In genomic region chr5:51989396-51989795, GRCm38 (mm10) we compare ENCODE assay signal across 18 mouse cellular contexts.
DNase-seq lines count a peak whose midpoint lies in the region; ATAC-seq and TF ChIP-seq lines count a peak whose summit lies in the region.
"Had no signal": no experiment of that assay in that cellular context is flagged by ENCODE, and none has a peak within 500 bp of the region (broad histone marks: within the 10 kb centered on the region; RNA-seq: fewer than 3 reads in every experiment).

No protein-coding gene starts in this region.

- 0 out of 2 replicates have a peak, but pooled peaks have one; percentile 43 for ATAC-seq in hindbrain, postnatal 0 days
- no peak for ATAC-seq in hindbrain, embryonic 16.5 days
- ATAC-seq: forebrain, postnatal 0 days; intestine, embryonic 15.5 days had no signal

- H3K9ac ChIP-seq in hindbrain, postnatal 0 days (replicated peaks; ENCODE audit: low read length), result no peak overlapping the region
- no peak overlapping the region for H3K9ac ChIP-seq in hindbrain, embryonic 16.5 days (ENCODE audit: low read depth, low read length)
- H3K9ac ChIP-seq: embryonic facial prominence, embryonic 12.5 days; forebrain, embryonic 12.5 days; forebrain, postnatal 0 days; heart, embryonic 12.5 days; intestine, embryonic 15.5 days had no signal

- peak; percentile 32 for DNase-seq in hindbrain, postnatal 0 days (ENCODE audit: low spot score)
- peak; percentile 51 for DNase-seq in retina, embryonic 14.5 days (ENCODE audit: low spot score)
- DNase-seq in retina, postnatal 1 day, result no peak
- peak; percentile 26 for DNase-seq in brain, embryonic 14.5 days (ENCODE audit: low read depth)
- DNase-seq in heart, adult 18-20 months, result no peak
- no peak for DNase-seq in layer of hippocampus, adult 8-10 months (ENCODE audit: low spot score in 2 of 2)
- DNase-seq: adrenal gland, postnatal 10 days; cerebellum, adult 11-12 months; cerebellum, adult 9-10 months; cerebellum, postnatal 25 days; forebrain, postnatal 0 days; gastrocnemius, postnatal 14 days had no signal

- TF ChIP-seq POLR2A in brain, embryonic 14.5 days (IDR thresholded peaks at IDR 0.05; ENCODE audit: borderline replicate concordance, extremely low read depth, insufficient read depth, insufficient read length, poor library complexity, severe bottlenecking), result no peak

- no peaks in the 10 kb centered on the region for H3K36me3 ChIP-seq in hindbrain, postnatal 0 days (ENCODE audit: insufficient read depth, low read length)
- H3K36me3 ChIP-seq in hindbrain, embryonic 16.5 days (ENCODE audit: control insufficient read depth, insufficient read depth, low read length), result no peaks in the 10 kb centered on the region
- H3K36me3 ChIP-seq: embryonic facial prominence, embryonic 12.5 days; forebrain, embryonic 12.5 days; heart, embryonic 12.5 days; hindbrain, embryonic 10.5 days; intestine, embryonic 15.5 days had no signal

- H3K9me3 ChIP-seq in hindbrain, postnatal 0 days (ENCODE audit: low read length), result no peaks in the 10 kb centered on the region
- no peaks in the 10 kb centered on the region for H3K9me3 ChIP-seq in hindbrain, embryonic 16.5 days (ENCODE audit: control insufficient read depth, low read length)
- H3K9me3 ChIP-seq: embryonic facial prominence, embryonic 12.5 days; forebrain, embryonic 12.5 days; heart, embryonic 12.5 days; hindbrain, embryonic 10.5 days; intestine, embryonic 15.5 days had no signal

- no peak for TF ChIP-seq CTCF in hindbrain, postnatal 0 days (IDR thresholded peaks at IDR 0.05; ENCODE audit: low read depth)
- no peak for TF ChIP-seq CTCF in brain, embryonic 14.5 days (IDR thresholded peaks at IDR 0.05; ENCODE audit: borderline replicate concordance, extremely low read depth, insufficient read depth, insufficient read length)

- WGBS in hindbrain, postnatal 0 days, result 29% methylated on average over 4 of the region's 4 CpGs
- 25% methylated on average over 4 of the region's 4 CpGs for WGBS in hindbrain, embryonic 16.5 days

- H3K27me3 ChIP-seq in hindbrain, postnatal 0 days (ENCODE audit: insufficient read depth, low read length), result no peaks in the 10 kb centered on the region
- H3K27me3 ChIP-seq in hindbrain, embryonic 16.5 days (replicated peaks; ENCODE audit: control insufficient read depth, insufficient read depth, low read length), result no peaks in the 10 kb centered on the region
- H3K27me3 ChIP-seq: embryonic facial prominence, embryonic 12.5 days; heart, embryonic 12.5 days; intestine, embryonic 15.5 days had no signal

- H3K4me3 ChIP-seq in hindbrain, postnatal 0 days (ENCODE audit: low read length), result no peak overlapping the region
- no peak overlapping the region for H3K4me3 ChIP-seq in hindbrain, embryonic 16.5 days (ENCODE audit: low read length)
- H3K4me3 ChIP-seq: embryonic facial prominence, embryonic 12.5 days; forebrain, embryonic 12.5 days; heart, embryonic 12.5 days; hindbrain, embryonic 10.5 days; intestine, embryonic 15.5 days had no signal

- no peak overlapping the region for H3K4me2 ChIP-seq in hindbrain, postnatal 0 days (ENCODE audit: low read depth, low read length)
- no peak overlapping the region for H3K4me2 ChIP-seq in hindbrain, embryonic 16.5 days (ENCODE audit: low read length)
- H3K4me2 ChIP-seq: embryonic facial prominence, embryonic 12.5 days; forebrain, embryonic 12.5 days; heart, embryonic 12.5 days; intestine, embryonic 15.5 days had no signal

- no peaks in the 10 kb centered on the region for H3K4me1 ChIP-seq in hindbrain, postnatal 0 days (ENCODE audit: insufficient read depth, low read length)
- peaks cover 7% of the 10 kb centered on the region; the same call in 1 of the 2 replicates for H3K4me1 ChIP-seq in hindbrain, embryonic 16.5 days (ENCODE audit: control insufficient read depth, insufficient read depth, low read depth, low read length)
- H3K4me1 ChIP-seq: heart, embryonic 12.5 days; intestine, embryonic 15.5 days had no signal

- H3K27ac ChIP-seq in hindbrain, postnatal 0 days, result no peak overlapping the region
- H3K27ac ChIP-seq in hindbrain, embryonic 16.5 days (ENCODE audit: low read depth, low read length), result no peak overlapping the region
- H3K27ac ChIP-seq: embryonic facial prominence, embryonic 12.5 days; forebrain, embryonic 12.5 days; hindbrain, embryonic 10.5 days; intestine, embryonic 15.5 days had no signal

Comparison
In these comparisons a context has a peak if more than half of its experiments do, and no peak if none do; other contexts are left out.
1. DNase-seq: peak in hindbrain, postnatal 0 days (single experiment), retina, embryonic 14.5 days (single experiment) and brain, embryonic 14.5 days (single experiment); none in retina, postnatal 1 day (single experiment), heart, adult 18-20 months (0 of 2) and layer of hippocampus, adult 8-10 months (0 of 2).